Mouse (Mus musculus): Measurements from ENCODE around the gene Scimp.
"Not testable (repeated sequence)": the region's sequence is repeated elsewhere in the genome, so short reads cannot be mapped to it uniquely, and the experiment has no call there.

Gene Scimp

GRCm38 (mm10) chr11:70763936-70764808 is 48.2 kb downstream of the Scimp start, which contains the start of gene Zfp3:
Zfp3 (plus strand) TSS chr11:70764209.
- peak; percentile 89 for DNase-seq

GRCm38 (mm10) chr11:70763582-70763935 is 48.8 kb downstream of the Scimp start:
- no peak for DNase-seq

- no peak for DNase-seq
These were observed 49.7 kb downstream of the Scimp start for GRCm38 (mm10) chr11:70762641-70763040.

- not testable (repeated sequence) for DNase-seq
These were observed 51.9 kb downstream of the Scimp start for GRCm38 (mm10) chr11:70760446-70760845.

- peak; percentile 73 for DNase-seq
These were observed 56.7 kb downstream of the Scimp start for GRCm38 (mm10) chr11:70755645-70756044.

- no peak for DNase-seq
These were observed 57.4 kb downstream of the Scimp start for GRCm38 (mm10) chr11:70754958-70755357.

GRCm38 (mm10) chr11:70754476-70754875 is 57.9 kb downstream of the Scimp start:
- no peak for DNase-seq

- no peak for DNase-seq
These were observed 59.2 kb downstream of the Scimp start for GRCm38 (mm10) chr11:70753146-70753545.

- no peak for DNase-seq
These were observed 59.9 kb downstream of the Scimp start for GRCm38 (mm10) chr11:70752337-70753017.

- no peak for DNase-seq
These were observed 64.4 kb downstream of the Scimp start for GRCm38 (mm10) chr11:70747876-70748545.

- DNase-seq = no peak
These were observed 66.8 kb downstream of the Scimp start for GRCm38 (mm10) chr11:70745636-70746035.

GRCm38 (mm10) chr11:70742581-70743459 is 69.6 kb downstream of the Scimp start:
- DNase-seq = no peak

GRCm38 (mm10) chr11:70742117-70742516 is 70.3 kb downstream of the Scimp start:
- DNase-seq = no peak

- no peak for DNase-seq
These were observed 70.8 kb downstream of the Scimp start for GRCm38 (mm10) chr11:70741603-70742002.

Measured in right cerebral cortex, adult 18-20 months (tissue).